Mouse (Mus musculus) midbrain, postnatal 0 days (tissue): ENCODE results near the gene Card11. TPM values are rescaled to one million over a fixed set of nuclear protein-coding genes. Genes with fewer than 3 reads are reported as not detected.

ENCODE experiments used
- ATAC-seq: fragments of 200-750 bp; cut with Nextera tagmentation; 2 replicates; pipeline ENCODE4 v1.8.0; 2017; ENCODE audit warnings: moderate number of reproducible peaks, mild to moderate bottlenecking, moderate TSS enrichment, moderate library complexity; ENCODE audit not compliant: low FRiP score
- DNase-seq: peaks from one replicate; pipeline ENCODE4 v3.0.0-alpha.2; 2015; ENCODE audit warnings: low spot score
- H3K27ac ChIP-seq: fragments of 300-500 bp; sonication (generic); 2 replicates; pipeline ENCODE4 v1.5.1; 2014; ENCODE audit warnings: low read depth, mild to moderate bottlenecking, low read length, mixed read lengths
- H3K27me3 ChIP-seq: fragments of 300-500 bp; sonication (generic); 2 replicates; pipeline ENCODE4 v1.6.1; 2014; ENCODE audit warnings: low read length, control low read depth, mixed read lengths; ENCODE audit not compliant: insufficient read depth
- H3K36me3 ChIP-seq: fragments of 300-500 bp; sonication (generic); 2 replicates; pipeline ENCODE4 v1.6.1; 2014; ENCODE audit warnings: low read length, control low read depth, mixed read lengths; ENCODE audit not compliant: insufficient read depth
- H3K4me1 ChIP-seq: fragments of 300-500 bp; sonication (generic); 2 replicates; pipeline ENCODE4 v1.6.1; 2014; ENCODE audit warnings: mild to moderate bottlenecking, control low read depth, antibody characterized with exemption, low read length, mixed read lengths; ENCODE audit not compliant: insufficient read depth
- H3K4me2 ChIP-seq: fragments of 300-500 bp; sonication (generic); 2 replicates; pipeline ENCODE4 v1.6.1; 2014; ENCODE audit warnings: low read depth, mild to moderate bottlenecking, low read length, mixed read lengths; ENCODE audit not compliant: poor library complexity, severe bottlenecking
- H3K4me3 ChIP-seq: fragments of 300-500 bp; sonication (generic); 2 replicates; pipeline ENCODE4 v1.5.1; 2014; ENCODE audit warnings: low read depth, mild to moderate bottlenecking, low read length, moderate library complexity
- H3K9ac ChIP-seq: fragments of 300-500 bp; sonication (generic); replicated peaks from 2 replicates; pipeline ENCODE4 v1.6.1; 2014; ENCODE audit warnings: mild to moderate bottlenecking, low read length, moderate library complexity, mixed read lengths; ENCODE audit not compliant: poor library complexity, severe bottlenecking
- H3K9me3 ChIP-seq: fragments of 300-500 bp; sonication (generic); 2 replicates; pipeline ENCODE4 v1.6.1; 2016; ENCODE audit warnings: low read length, control low read depth
- CTCF ChIP-seq: IDR thresholded peaks from 2 replicates; pipeline ENCODE4 v1.5.1; 2016; ENCODE audit warnings: antibody characterized with exemption, mild to moderate bottlenecking
- WGBS: fragments of 180-500 bp; shearing (Covaris S2); extraction: QIAGEN DNeasy Blood & Tissue Kit; methylation state at CpG from one replicate; pipeline ENCODE4 v1.1.7; 2014; 5-methylcytosine and 5-hydroxymethylcytosine counted together
- polyA plus RNA-seq: library from polyadenylated mRNA; unstranded; fragments of >200 nt; fragmentation: Nextera tagmentation; extraction: Ambion mirVana; gene quantifications from 2 replicates; pipeline ENCODE4 v1.2.1, GENCODE M21; 2015
- total RNA-seq: library from RNA; depleted of rRNA; stranded (reverse); fragments of >200 nt; gene quantifications from 2 replicates; pipeline ENCODE4 v1.2.3, GENCODE M21; 2014

Gene Card11
- total and polyA plus RNA-seq, 2 experiments from 2014 or later = 0.09 TPM; not detected in 1

GRCm38 (mm10) chr5:141024435-141024834, 24.1 kb upstream of the Card11 start:
- H3K36me3 ChIP-seq = no peaks in the 10 kb centered on the region
- ATAC-seq = no peak
- H3K9ac ChIP-seq = no peak overlapping the region
- 65% methylated on average over 5 of the region's 5 CpGs for WGBS
- H3K9me3 ChIP-seq = 0 out of 2 replicates have a peak, but pooled peaks cover 4% of the 10 kb centered on the region
- no peaks in the 10 kb centered on the region for H3K4me1 ChIP-seq
- TF ChIP-seq CTCF = peak; percentile 38
- no peak overlapping the region for H3K27ac ChIP-seq
- no peak for DNase-seq
- no peak overlapping the region for H3K4me2 ChIP-seq
- no peak overlapping the region for H3K4me3 ChIP-seq
- H3K27me3 ChIP-seq = no peaks in the 10 kb centered on the region

- H3K4me3 ChIP-seq = no peak overlapping the region
- H3K27me3 ChIP-seq = no peaks in the 10 kb centered on the region
- TF ChIP-seq CTCF = no peak
- DNase-seq = no peak
- WGBS = 81% methylated on average over 2 of the region's 2 CpGs
- no peak overlapping the region for H3K4me2 ChIP-seq
- H3K4me1 ChIP-seq = no peaks in the 10 kb centered on the region
- H3K27ac ChIP-seq = no peak overlapping the region
- no peaks in the 10 kb centered on the region for H3K36me3 ChIP-seq
- no peak overlapping the region for H3K9ac ChIP-seq
- no peak for ATAC-seq
- 0 out of 2 replicates have a peak, but pooled peaks cover 4% of the 10 kb centered on the region for H3K9me3 ChIP-seq
Observed at GRCm38 (mm10) chr5:141017927-141018700, 17.7 kb upstream of the Card11 start.

GRCm38 (mm10) chr5:141016082-141016481, 15.7 kb upstream of the Card11 start:
- H3K27me3 ChIP-seq = no peaks in the 10 kb centered on the region
- H3K27ac ChIP-seq = no peak overlapping the region
- H3K9ac ChIP-seq = no peak overlapping the region
- no peaks in the 10 kb centered on the region for H3K9me3 ChIP-seq
- no peaks in the 10 kb centered on the region for H3K36me3 ChIP-seq
- no peak overlapping the region for H3K4me2 ChIP-seq
- no peaks in the 10 kb centered on the region for H3K4me1 ChIP-seq
- DNase-seq = no peak
- 79% methylated on average over 1 of the region's 1 CpGs for WGBS
- no peak overlapping the region for H3K4me3 ChIP-seq
- TF ChIP-seq CTCF = no peak
- no peak for ATAC-seq

- ATAC-seq (no peak), DNase-seq (no peak)
- H3K9ac ChIP-seq = no peak overlapping the region
- 93% methylated on average over 6 of the region's 6 CpGs for WGBS
- H3K4me3 ChIP-seq = no peak overlapping the region
- H3K4me2 ChIP-seq = no peak overlapping the region
- H3K27ac ChIP-seq = no peak overlapping the region
- no peaks in the 10 kb centered on the region for H3K36me3 ChIP-seq
- H3K9me3 ChIP-seq = no peaks in the 10 kb centered on the region
- TF ChIP-seq CTCF = no peak
- no peaks in the 10 kb centered on the region for H3K27me3 ChIP-seq
- H3K4me1 ChIP-seq = no peaks in the 10 kb centered on the region
Observed at GRCm38 (mm10) chr5:141014216-141014615, 13.8 kb upstream of the Card11 start.

- no peak for DNase-seq
- no peak for ATAC-seq
- Histone ChIP-seq H3K27ac (no peak overlapping the region), H3K4me1 (no peaks in the 10 kb centered on the region), H3K36me3 (no peaks in the 10 kb centered on the region), H3K4me3 (no peak overlapping the region), H3K4me2 (no peak overlapping the region), H3K9me3 (no peaks in the 10 kb centered on the region), H3K27me3 (no peaks in the 10 kb centered on the region), H3K9ac (no peak overlapping the region)
- TF ChIP-seq CTCF = no peak
- 87% methylated on average over 9 of the region's 9 CpGs for WGBS
Observed at GRCm38 (mm10) chr5:141013465-141013864, 13.1 kb upstream of the Card11 start.

- H3K4me3 ChIP-seq = no peak overlapping the region
- no peak for DNase-seq
- no peak for ATAC-seq
- H3K9me3 ChIP-seq = no peaks in the 10 kb centered on the region
- TF ChIP-seq CTCF = no peak
- WGBS = 76% methylated on average over 5 of the region's 5 CpGs
- H3K4me1 ChIP-seq = no peaks in the 10 kb centered on the region
- no peak overlapping the region for H3K27ac ChIP-seq
- H3K9ac ChIP-seq = no peak overlapping the region
- H3K4me2 ChIP-seq = no peak overlapping the region
- no peaks in the 10 kb centered on the region; the same call in 1 of the 2 replicates for H3K27me3 ChIP-seq
- H3K36me3 ChIP-seq = no peaks in the 10 kb centered on the region
Observed at GRCm38 (mm10) chr5:141005491-141005890, 5.1 kb upstream of the Card11 start.
